16 mouse cellular contexts compared by ENCODE assay signal in the genomic region with DNA sequence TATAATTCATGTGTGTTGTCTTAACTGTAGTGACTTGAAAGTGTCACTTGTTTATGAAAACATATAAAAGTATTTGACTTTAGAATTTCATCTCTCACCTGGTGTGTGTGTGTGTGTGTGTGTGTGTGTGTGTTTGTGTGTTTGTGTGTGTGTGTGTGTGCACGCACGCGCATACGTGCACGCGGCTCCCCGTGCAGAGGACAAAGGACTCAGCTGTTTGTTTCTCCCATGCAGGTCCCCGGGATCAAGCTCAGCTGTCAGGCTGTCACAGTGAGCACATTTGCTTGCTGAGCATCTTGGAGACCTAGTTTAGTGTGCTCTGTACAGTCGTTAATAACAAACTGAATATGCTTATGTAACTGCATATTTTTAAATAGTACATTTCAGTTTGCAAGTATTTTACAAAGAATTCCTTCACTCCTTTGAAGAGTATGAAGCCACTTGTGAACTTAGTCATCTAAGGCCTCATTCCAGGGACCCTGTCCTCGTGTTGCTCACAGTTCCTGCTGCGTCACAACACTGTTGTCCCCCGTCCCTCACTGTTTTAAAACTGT.
"Had no signal": no experiment of that assay in that cellular context is flagged by ENCODE, and none has a peak within 500 bp of the region (broad histone marks: within the 10 kb centered on the region; RNA-seq: fewer than 3 reads in every experiment).

No protein-coding gene starts in this region.

- H3K4me3 ChIP-seq: kidney, embryonic 15.5 days; limb, embryonic 13.5 days; midbrain, embryonic 10.5 days; midbrain, embryonic 15.5 days; neural tube, embryonic 13.5 days had no signal

- DNase-seq: kidney, adult 2 months; kidney, postnatal 14 days; left cerebral cortex, postnatal 4 days; lung, postnatal 10 days; lung, postnatal 4 days; retina, postnatal 1 day; right cerebral cortex, postnatal 4 days; spleen, adult 18-20 months; thymus, adult 18-20 months; thymus, postnatal 14 days had no signal

- H3K4me2 ChIP-seq: kidney, embryonic 15.5 days; limb, embryonic 13.5 days; midbrain, embryonic 15.5 days; neural tube, embryonic 13.5 days had no signal

- H3K27ac ChIP-seq: kidney, embryonic 15.5 days; limb, embryonic 13.5 days; midbrain, embryonic 10.5 days; midbrain, embryonic 15.5 days; neural tube, embryonic 13.5 days had no signal

- H3K9ac ChIP-seq: kidney, embryonic 15.5 days; limb, embryonic 13.5 days; midbrain, embryonic 15.5 days; neural tube, embryonic 13.5 days had no signal

- H3K27me3 ChIP-seq: kidney, embryonic 15.5 days; limb, embryonic 13.5 days; midbrain, embryonic 15.5 days; neural tube, embryonic 13.5 days had no signal

- H3K9me3 ChIP-seq: kidney, embryonic 15.5 days; limb, embryonic 13.5 days; midbrain, embryonic 10.5 days; midbrain, embryonic 15.5 days; neural tube, embryonic 13.5 days had no signal

- ATAC-seq: intestine, embryonic 16.5 days; midbrain, embryonic 15.5 days had no signal

- H3K4me1 ChIP-seq: kidney, embryonic 15.5 days; midbrain, embryonic 10.5 days; midbrain, embryonic 15.5 days had no signal
